Mouse (Mus musculus) liver, embryonic 12.5 days (tissue): ENCODE results near the gene Ubc. TPM values are rescaled to one million over a fixed set of nuclear protein-coding genes. Genes with fewer than 3 reads are reported as not detected.
"Not testable (repeated sequence)": the region's sequence is repeated elsewhere in the genome, so short reads cannot be mapped to it uniquely, and the experiment has no call there.

Source experiments
- ATAC-seq: fragments of 200-750 bp; cut with Nextera tagmentation; 2 replicates; pipeline ENCODE4 v1.8.0; 2017; ENCODE audit warnings: moderate number of reproducible peaks, mild to moderate bottlenecking, moderate library complexity
- H3K27ac ChIP-seq: fragments of 300-500 bp; sonication (generic); 2 replicates; pipeline ENCODE4 v1.5.1; 2016; ENCODE audit warnings: mild to moderate bottlenecking
- H3K27me3 ChIP-seq: fragments of 300-500 bp; sonication (generic); replicated peaks from 2 replicates; pipeline ENCODE4 v1.6.1; 2016; ENCODE audit warnings: mild to moderate bottlenecking, moderate library complexity
- H3K36me3 ChIP-seq: fragments of 300-500 bp; sonication (generic); 2 replicates; pipeline ENCODE4 v1.6.1; 2016; ENCODE audit warnings: mild to moderate bottlenecking, moderate library complexity
- H3K4me1 ChIP-seq: fragments of 300-500 bp; sonication (generic); 2 replicates; pipeline ENCODE4 v1.6.1; 2016
- H3K4me2 ChIP-seq: fragments of 300-500 bp; sonication (generic); 2 replicates; pipeline ENCODE4 v1.6.1; 2016; ENCODE audit warnings: mild to moderate bottlenecking, moderate library complexity
- H3K4me3 ChIP-seq: fragments of 300-500 bp; sonication (generic); 2 replicates; pipeline ENCODE4 v1.5.1; 2016; ENCODE audit warnings: mild to moderate bottlenecking, moderate library complexity
- H3K9ac ChIP-seq: fragments of 300-500 bp; sonication (generic); 2 replicates; pipeline ENCODE4 v1.6.1; 2016; ENCODE audit warnings: mild to moderate bottlenecking, moderate library complexity
- H3K9me3 ChIP-seq: fragments of 300-500 bp; sonication (generic); replicated peaks from 2 replicates; pipeline ENCODE4 v1.6.1; 2016; ENCODE audit warnings: mild to moderate bottlenecking, moderate library complexity
- WGBS: fragments of 180-500 bp; shearing (Covaris S2); methylation state at CpG from one replicate; pipeline ENCODE4 v1.1.7; 2016; ENCODE audit not compliant: insufficient replicate concordance; 5-methylcytosine and 5-hydroxymethylcytosine counted together
- polyA plus RNA-seq: library from polyadenylated mRNA; unstranded; fragments of >200 nt; fragmentation: Nextera tagmentation; extraction: Ambion mirVana; gene quantifications from 2 replicates; pipeline ENCODE4 v1.2.1, GENCODE M21; 2016

The Ubc gene
- polyA plus RNA-seq, 1 experiment from 2014 or later, result 673 TPM

GRCm38 (mm10) chr5:125388358-125389092, 1.5 kb downstream of the Ubc start:
- peak overlapping the region; percentile 98 for H3K27ac ChIP-seq
- 16% methylated on average over 13 of the region's 13 CpGs for WGBS
- peaks cover 48% of the 10 kb centered on the region for H3K4me1 ChIP-seq

DNA sequence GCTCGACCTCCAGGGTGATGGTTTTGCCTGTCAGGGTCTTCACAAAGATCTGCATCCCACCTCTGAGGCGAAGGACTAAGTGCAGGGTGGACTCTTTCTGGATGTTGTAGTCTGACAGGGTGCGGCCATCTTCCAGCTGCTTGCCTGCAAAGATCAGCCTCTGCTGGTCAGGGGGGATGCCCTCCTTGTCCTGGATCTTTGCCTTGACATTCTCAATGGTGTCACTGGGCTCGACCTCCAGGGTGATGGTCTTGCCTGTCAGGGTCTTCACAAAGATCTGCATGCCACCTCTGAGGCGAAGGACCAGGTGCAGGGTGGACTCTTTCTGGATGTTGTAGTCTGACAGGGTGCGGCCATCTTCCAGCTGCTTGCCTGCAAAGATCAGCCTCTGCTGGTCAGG, 2.7 kb downstream of the Ubc start:
- ATAC-seq, result not testable (repeated sequence)

More at GRCm38 (mm10) chr5:125388358-125389092, 1.5 kb downstream of the Ubc start:
- no peak for ATAC-seq
- Histone ChIP-seq H3K4me3 (peak overlapping the region; percentile 100), H3K4me2 (peak overlapping the region; percentile 93), H3K36me3 (peaks cover 40% of the 10 kb centered on the region), H3K9me3 (no peaks in the 10 kb centered on the region), H3K9ac (peak overlapping the region; percentile 99), H3K27me3 (no peaks in the 10 kb centered on the region)

DNA sequence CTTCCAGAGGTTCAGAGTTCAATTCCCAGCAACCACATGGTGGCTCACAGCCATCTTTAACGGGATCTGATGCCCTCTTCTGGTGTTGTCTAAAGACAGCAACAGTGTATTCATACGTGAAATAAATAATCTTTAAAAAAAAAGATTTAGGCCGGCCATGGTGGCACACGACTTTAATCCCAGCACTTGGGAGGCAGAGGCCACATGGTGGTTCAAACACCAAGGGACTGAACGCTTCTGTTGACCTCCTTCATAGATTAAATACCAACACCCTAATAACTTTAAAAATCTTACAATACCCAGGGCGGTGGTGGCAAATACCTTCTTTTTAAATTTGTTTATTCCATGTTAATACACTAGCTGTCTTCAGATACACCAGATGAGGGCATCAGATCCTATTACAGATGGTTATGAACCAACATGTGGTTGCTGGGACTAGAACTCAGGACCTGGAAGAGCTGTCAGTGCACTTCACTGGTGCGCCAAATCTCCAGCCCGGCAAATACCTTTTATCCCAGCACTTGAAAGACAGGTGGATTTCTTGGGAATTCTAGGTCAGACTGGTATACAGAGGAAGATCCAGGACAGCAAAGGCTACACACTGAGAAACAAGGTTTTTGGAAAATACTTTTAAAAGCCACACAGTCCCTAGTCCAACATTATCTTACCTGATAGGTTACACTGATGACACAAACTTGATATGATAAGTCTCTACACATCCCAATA, 4.6 kb downstream of the Ubc start:
- H3K4me1 ChIP-seq, result peaks cover 25% of the 10 kb centered on the region
- H3K4me2 ChIP-seq, result no peak overlapping the region
- peaks cover 40% of the 10 kb centered on the region for H3K36me3 ChIP-seq
- no peak for ATAC-seq
- H3K27ac ChIP-seq, result no peak overlapping the region
- H3K9me3 ChIP-seq, result no peaks in the 10 kb centered on the region
- no peak overlapping the region for H3K9ac ChIP-seq
- 73% methylated on average over 8 of the region's 8 CpGs for WGBS
- no peaks in the 10 kb centered on the region for H3K27me3 ChIP-seq
- H3K4me3 ChIP-seq, result no peak overlapping the region

More for the DNA sequence above, 2.7 kb downstream of the Ubc start:
- H3K4me1 ChIP-seq, result peaks cover 41% of the 10 kb centered on the region
- not testable (repeated sequence) for H3K27ac ChIP-seq, H3K9me3 ChIP-seq, H3K4me2 ChIP-seq, H3K9ac ChIP-seq, H3K4me3 ChIP-seq, H3K27me3 ChIP-seq
- WGBS, result 86% methylated on average over 5 of the region's 6 CpGs
- peaks cover 40% of the 10 kb centered on the region for H3K36me3 ChIP-seq

DNA sequence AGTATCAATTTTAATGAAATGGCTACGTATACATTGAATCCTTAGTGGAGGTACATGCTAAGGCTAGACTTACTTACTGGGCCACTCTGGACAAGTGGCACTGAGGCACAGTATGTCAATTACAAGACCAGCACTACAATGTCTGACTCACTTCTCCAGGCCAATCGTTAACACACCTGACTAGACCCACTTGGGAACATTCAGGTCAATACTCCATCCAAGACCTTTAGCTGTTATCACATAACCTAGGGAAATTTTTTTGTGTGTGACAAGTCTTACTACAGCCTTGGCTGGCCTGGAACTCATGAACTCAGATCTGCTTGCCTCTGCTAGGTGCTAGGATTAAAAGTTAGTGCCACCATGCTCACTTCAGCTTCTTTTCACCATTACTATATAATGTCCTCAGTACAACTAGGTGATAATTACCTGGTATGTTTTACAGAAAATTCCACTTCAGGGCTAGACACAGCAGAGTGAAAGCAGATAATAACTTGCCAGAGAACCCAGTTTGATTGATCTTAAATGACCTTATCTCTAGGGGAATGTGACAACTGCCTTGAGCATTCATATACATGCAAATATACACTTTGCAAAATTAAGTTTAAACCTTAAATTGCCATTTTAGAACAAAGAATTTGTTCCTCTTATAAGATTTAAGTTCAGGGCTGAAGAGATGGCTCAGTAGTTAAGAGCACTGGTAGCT, 5.3 kb downstream of the Ubc start:
- Histone ChIP-seq H3K4me3 (no peak overlapping the region), H3K9me3 (no peaks in the 10 kb centered on the region), H3K4me1 (peaks cover 23% of the 10 kb centered on the region), H3K27me3 (no peaks in the 10 kb centered on the region), H3K9ac (no peak overlapping the region), H3K36me3 (peaks cover 40% of the 10 kb centered on the region), H3K27ac (no peak overlapping the region), H3K4me2 (no peak overlapping the region)
- no peak for ATAC-seq
- WGBS, result 81% methylated on average over 2 of the region's 2 CpGs

- no peak overlapping the region for H3K4me2 ChIP-seq
- ATAC-seq, result no peak
- H3K36me3 ChIP-seq, result peaks cover 38% of the 10 kb centered on the region
- H3K4me1 ChIP-seq, result peaks cover 23% of the 10 kb centered on the region
- 59% methylated on average over 3 of the region's 3 CpGs for WGBS
- no peak overlapping the region for H3K27ac ChIP-seq
- no peak overlapping the region for H3K4me3 ChIP-seq
- no peak overlapping the region for H3K9ac ChIP-seq
- no peaks in the 10 kb centered on the region for H3K27me3 ChIP-seq
- H3K9me3 ChIP-seq, result no peaks in the 10 kb centered on the region
Measured at GRCm38 (mm10) chr5:125383637-125384420, 6.2 kb downstream of the Ubc start.

GRCm38 (mm10) chr5:125382673-125383558, 7.1 kb downstream of the Ubc start:
- H3K27ac ChIP-seq, result peak overlapping the region; percentile 23; the same call in 1 of the 2 replicates
- 44% methylated on average over 6 of the region's 6 CpGs for WGBS

GRCm38 (mm10) chr5:125381954-125382672, 7.9 kb downstream of the Ubc start:
- Histone ChIP-seq H3K4me2 (no peak overlapping the region), H3K4me3 (no peak overlapping the region)
- ATAC-seq, result peak; percentile 16

More at GRCm38 (mm10) chr5:125382673-125383558, 7.1 kb downstream of the Ubc start:
- ATAC-seq, result peak; percentile 52
- no peaks in the 10 kb centered on the region for H3K9me3 ChIP-seq
- no peaks in the 10 kb centered on the region for H3K27me3 ChIP-seq
- H3K4me3 ChIP-seq, result no peak overlapping the region
- H3K36me3 ChIP-seq, result peaks cover 29% of the 10 kb centered on the region
- no peak overlapping the region for H3K9ac ChIP-seq
- H3K4me1 ChIP-seq, result peaks cover 14% of the 10 kb centered on the region; the same call in 1 of the 2 replicates
- H3K4me2 ChIP-seq, result no peak overlapping the region

GRCm38 (mm10) chr5:125378919-125379318, 11.1 kb downstream of the Ubc start:
- Histone ChIP-seq H3K4me2 (no peak overlapping the region), H3K4me1 (no peaks in the 10 kb centered on the region), H3K4me3 (no peak overlapping the region), H3K36me3 (peaks cover 4% of the 10 kb centered on the region), H3K27ac (no peak overlapping the region), H3K27me3 (no peaks in the 10 kb centered on the region), H3K9me3 (no peaks in the 10 kb centered on the region), H3K9ac (no peak overlapping the region)
- no peak for ATAC-seq
- 63% methylated on average over 5 of the region's 5 CpGs for WGBS

More at GRCm38 (mm10) chr5:125381954-125382672, 7.9 kb downstream of the Ubc start:
- WGBS, result 70% methylated on average over 5 of the region's 5 CpGs
- no peaks in the 10 kb centered on the region for H3K9me3 ChIP-seq
- no peak overlapping the region for H3K9ac ChIP-seq
- H3K27me3 ChIP-seq, result no peaks in the 10 kb centered on the region
- H3K27ac ChIP-seq, result no peak overlapping the region
- H3K36me3 ChIP-seq, result peaks cover 27% of the 10 kb centered on the region
- peaks cover 14% of the 10 kb centered on the region; the same call in 1 of the 2 replicates for H3K4me1 ChIP-seq

DNA sequence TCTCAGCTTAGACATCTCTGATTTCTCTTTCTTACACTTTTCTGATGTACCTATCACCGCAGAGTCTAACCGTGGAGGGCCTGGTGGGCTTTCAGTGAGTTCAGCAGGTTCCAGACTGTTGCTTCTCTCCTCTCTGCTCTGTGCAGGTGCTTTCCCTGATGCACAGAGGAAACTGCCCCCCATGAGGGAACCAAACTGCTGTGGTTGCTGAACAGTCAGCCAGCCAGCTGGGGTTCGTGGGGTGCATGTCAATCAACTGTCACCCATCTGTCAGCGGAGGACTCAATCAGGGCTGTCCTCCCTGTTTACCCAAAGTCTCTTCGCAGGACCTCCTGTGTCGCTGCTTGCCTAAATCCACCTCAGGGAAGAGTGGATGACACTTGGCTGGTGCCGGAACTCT, 12.8 kb downstream of the Ubc start:
- Histone ChIP-seq H3K27ac (no peak overlapping the region), H3K4me2 (no peak overlapping the region), H3K9me3 (no peaks in the 10 kb centered on the region), H3K27me3 (no peaks in the 10 kb centered on the region), H3K9ac (no peak overlapping the region), H3K36me3 (no peaks in the 10 kb centered on the region), H3K4me3 (no peak overlapping the region), H3K4me1 (no peaks in the 10 kb centered on the region)
- no peak for ATAC-seq
- WGBS, result 64% methylated on average over 7 of the region's 7 CpGs

DNA sequence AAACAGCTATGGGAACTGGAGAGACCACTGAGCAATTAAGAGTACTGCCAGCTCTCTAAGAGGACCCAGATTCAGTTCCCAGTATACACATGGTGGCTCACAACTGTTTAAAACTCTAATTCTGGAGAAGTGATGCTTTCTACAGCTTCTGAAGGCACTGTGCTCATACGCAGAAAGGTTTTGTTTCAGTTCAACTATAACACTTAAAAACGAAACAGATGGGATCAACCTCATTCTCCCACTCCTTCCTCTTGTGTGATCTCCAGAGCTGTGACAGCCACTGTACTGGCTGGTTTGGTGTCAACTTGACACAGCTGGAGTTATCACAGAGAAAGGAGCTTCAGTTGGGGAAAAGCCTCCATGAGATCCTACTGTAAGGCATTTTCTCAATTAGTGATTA, 14.1 kb downstream of the Ubc start:
- no peaks in the 10 kb centered on the region for H3K36me3 ChIP-seq
- 74% methylated on average over 2 of the region's 2 CpGs for WGBS
- no peak overlapping the region for H3K27ac ChIP-seq
- H3K27me3 ChIP-seq, result no peaks in the 10 kb centered on the region
- no peak overlapping the region for H3K4me2 ChIP-seq
- H3K4me3 ChIP-seq, result no peak overlapping the region
- no peaks in the 10 kb centered on the region for H3K9me3 ChIP-seq
- H3K4me1 ChIP-seq, result no peaks in the 10 kb centered on the region
- no peak for ATAC-seq
- no peak overlapping the region for H3K9ac ChIP-seq
